Mouse (Mus musculus) bone marrow, adult 2 months (tissue): ENCODE measurements at regions not wholly inside any gene's neighbourhood (a gene's known extent, or its start where the extent isn't known, plus 50 kb on each side); places are given as distances from the start of the nearest gene placed in this dataset.

Experiments used
- H3K27ac ChIP-seq: fragments of 200-500 bp; 2 replicates; pipeline ENCODE4 v1.5.1; 2012; ENCODE audit warnings: low read depth, mild to moderate bottlenecking, control low read depth, inconsistent platforms, low read length; ENCODE audit not compliant: control insufficient read depth, poor library complexity, insufficient read depth
- H3K4me1 ChIP-seq: fragments of 200-500 bp; 2 replicates; pipeline ENCODE4 v1.6.1; 2011; ENCODE audit warnings: low read length; ENCODE audit not compliant: control insufficient read depth, insufficient read depth
- H3K4me3 ChIP-seq: fragments of 200-500 bp; replicated peaks from 2 replicates; pipeline ENCODE3; 2011; ENCODE audit warnings: mild to moderate bottlenecking, low read depth, low read length, control low read depth; ENCODE audit not compliant: control insufficient read depth
- CTCF ChIP-seq: fragments of 200-500 bp; IDR thresholded peaks from 2 replicates; pipeline ENCODE4 v1.5.1; 2011; ENCODE audit warnings: low read length, control low read depth; ENCODE audit not compliant: control insufficient read depth, insufficient read depth
- POLR2A ChIP-seq: fragments of 200-500 bp; IDR thresholded peaks from 2 replicates; pipeline ENCODE4 v1.6.1; 2011; ENCODE audit warnings: low read depth, mild to moderate bottlenecking, control low read depth, low read length, borderline replicate concordance; ENCODE audit not compliant: control insufficient read depth
- WGBS: fragments of 180-500 bp; shearing (Covaris S2); methylation state at CpG from one replicate; pipeline ENCODE4 v1.1.7; 2018; 5-methylcytosine and 5-hydroxymethylcytosine counted together

- H3K27ac ChIP-seq, result no peak overlapping the region
- TF ChIP-seq POLR2A (no peak), CTCF (no peak)
- H3K4me1 ChIP-seq, result no peaks in the 10 kb centered on the region
- no peak overlapping the region for H3K4me3 ChIP-seq
- 51% methylated on average over 8 of the region's 8 CpGs for WGBS
Measured at GRCm38 (mm10) chr16:26185288-26186281, 80.0 kb upstream of the P3h2 start.

GRCm38 (mm10) chr16:26184647-26185262 lies 79.2 kb upstream of the P3h2 start:
- WGBS, result 83% methylated on average over 6 of the region's 6 CpGs

GRCm38 (mm10) chr16:26183530-26183929 lies 77.9 kb upstream of the P3h2 start:
- Histone ChIP-seq H3K4me3 (no peak overlapping the region), H3K4me1 (no peaks in the 10 kb centered on the region), H3K27ac (no peak overlapping the region)
- TF ChIP-seq POLR2A (no peak), CTCF (no peak)

More at GRCm38 (mm10) chr16:26184647-26185262, 79.2 kb upstream of the P3h2 start:
- TF ChIP-seq POLR2A (no peak), CTCF (no peak)
- Histone ChIP-seq H3K4me3 (no peak overlapping the region), H3K4me1 (no peaks in the 10 kb centered on the region), H3K27ac (no peak overlapping the region)

GRCm38 (mm10) chr16:26181716-26182115 lies 76.1 kb upstream of the P3h2 start:
- WGBS, result 66% methylated on average over 3 of the region's 3 CpGs
- no peaks in the 10 kb centered on the region for H3K4me1 ChIP-seq
- H3K4me3 ChIP-seq, result no peak overlapping the region
- TF ChIP-seq POLR2A, result no peak
- no peak for TF ChIP-seq CTCF
- no peak overlapping the region for H3K27ac ChIP-seq

GRCm38 (mm10) chr16:26171441-26171840 lies 65.9 kb upstream of the P3h2 start:
- Histone ChIP-seq H3K4me1 (no peaks in the 10 kb centered on the region), H3K27ac (no peak overlapping the region), H3K4me3 (no peak overlapping the region)
- TF ChIP-seq POLR2A (no peak), CTCF (no peak)
- WGBS, result 79% methylated on average over 3 of the region's 3 CpGs

- H3K27ac ChIP-seq, result no peak overlapping the region
- TF ChIP-seq POLR2A, result no peak
- TF ChIP-seq CTCF, result no peak
- H3K4me3 ChIP-seq, result no peak overlapping the region
- 73% methylated on average over 1 of the region's 1 CpGs for WGBS
- H3K4me1 ChIP-seq, result no peaks in the 10 kb centered on the region
Measured at GRCm38 (mm10) chr16:26169382-26169781, 63.8 kb upstream of the P3h2 start.

- TF ChIP-seq POLR2A (no peak), CTCF (no peak)
- no peak overlapping the region for H3K27ac ChIP-seq
- H3K4me3 ChIP-seq, result no peak overlapping the region
- no peaks in the 10 kb centered on the region for H3K4me1 ChIP-seq
- WGBS, result 80% methylated on average over 2 of the region's 2 CpGs
Measured at GRCm38 (mm10) chr16:26168216-26168615, 62.6 kb upstream of the P3h2 start.

- no peak overlapping the region for H3K27ac ChIP-seq
- 74% methylated on average over 4 of the region's 4 CpGs for WGBS
- no peak for TF ChIP-seq POLR2A
- TF ChIP-seq CTCF, result no peak
- H3K4me1 ChIP-seq, result no peaks in the 10 kb centered on the region
- H3K4me3 ChIP-seq, result no peak overlapping the region
Measured at GRCm38 (mm10) chr16:26164066-26164465, 58.5 kb upstream of the P3h2 start.
